Mouse (Mus musculus) kidney, embryonic 16.5 days (tissue): Measurements from ENCODE around the gene Adcy6. TPM values are rescaled to one million over a fixed set of nuclear protein-coding genes. Genes with fewer than 3 reads are reported as not detected.

Source experiments
- ATAC-seq: fragments of 200-750 bp; cut with Nextera tagmentation; 2 replicates; pipeline ENCODE4 v1.8.0; 2017; ENCODE audit warnings: moderate TSS enrichment; ENCODE audit not compliant: low FRiP score, low TSS enrichment
- H3K27ac ChIP-seq: fragments of 300-500 bp; sonication (generic); 2 replicates; pipeline ENCODE4 v1.5.1; 2014; ENCODE audit warnings: low read length
- H3K27me3 ChIP-seq: fragments of 300-500 bp; sonication (generic); 2 replicates; pipeline ENCODE4 v1.6.1; 2014; ENCODE audit warnings: low read length, control low read depth, mixed read lengths; ENCODE audit not compliant: insufficient read depth
- H3K36me3 ChIP-seq: fragments of 300-500 bp; sonication (generic); 2 replicates; pipeline ENCODE4 v1.6.1; 2014; ENCODE audit warnings: low read length, control low read depth, mixed read lengths; ENCODE audit not compliant: insufficient read depth
- H3K4me1 ChIP-seq: fragments of 300-500 bp; sonication (generic); 2 replicates; pipeline ENCODE4 v1.6.1; 2014; ENCODE audit warnings: low read length, control low read depth, mixed read lengths; ENCODE audit not compliant: insufficient read depth
- H3K4me2 ChIP-seq: fragments of 300-500 bp; sonication (generic); replicated peaks from 2 replicates; pipeline ENCODE4 v1.6.1; 2014; ENCODE audit warnings: low read depth, low read length
- H3K4me3 ChIP-seq: fragments of 300-500 bp; sonication (generic); 2 replicates; pipeline ENCODE4 v1.5.1; 2014; ENCODE audit warnings: mild to moderate bottlenecking, low read length
- H3K9ac ChIP-seq: fragments of 300-500 bp; sonication (generic); replicated peaks from 2 replicates; pipeline ENCODE4 v1.6.1; 2014; ENCODE audit warnings: low read length
- H3K9me3 ChIP-seq: fragments of 300-500 bp; sonication (generic); 2 replicates; pipeline ENCODE4 v1.6.1; 2016; ENCODE audit warnings: low read length, control low read depth
- WGBS: fragments of 180-500 bp; shearing (Covaris S2); extraction: QIAGEN DNeasy Blood & Tissue Kit; methylation state at CpG from one replicate; pipeline ENCODE4 v1.1.7; 2014; 5-methylcytosine and 5-hydroxymethylcytosine counted together
- polyA plus RNA-seq: library from polyadenylated mRNA; unstranded; fragments of >200 nt; fragmentation: Nextera tagmentation; extraction: Ambion mirVana; gene quantifications from 2 replicates; pipeline ENCODE4 v1.2.1, GENCODE M21; 2015

Adcy6 gene
- polyA plus RNA-seq, 1 experiment from 2014 or later: 26.0 TPM

DNA sequence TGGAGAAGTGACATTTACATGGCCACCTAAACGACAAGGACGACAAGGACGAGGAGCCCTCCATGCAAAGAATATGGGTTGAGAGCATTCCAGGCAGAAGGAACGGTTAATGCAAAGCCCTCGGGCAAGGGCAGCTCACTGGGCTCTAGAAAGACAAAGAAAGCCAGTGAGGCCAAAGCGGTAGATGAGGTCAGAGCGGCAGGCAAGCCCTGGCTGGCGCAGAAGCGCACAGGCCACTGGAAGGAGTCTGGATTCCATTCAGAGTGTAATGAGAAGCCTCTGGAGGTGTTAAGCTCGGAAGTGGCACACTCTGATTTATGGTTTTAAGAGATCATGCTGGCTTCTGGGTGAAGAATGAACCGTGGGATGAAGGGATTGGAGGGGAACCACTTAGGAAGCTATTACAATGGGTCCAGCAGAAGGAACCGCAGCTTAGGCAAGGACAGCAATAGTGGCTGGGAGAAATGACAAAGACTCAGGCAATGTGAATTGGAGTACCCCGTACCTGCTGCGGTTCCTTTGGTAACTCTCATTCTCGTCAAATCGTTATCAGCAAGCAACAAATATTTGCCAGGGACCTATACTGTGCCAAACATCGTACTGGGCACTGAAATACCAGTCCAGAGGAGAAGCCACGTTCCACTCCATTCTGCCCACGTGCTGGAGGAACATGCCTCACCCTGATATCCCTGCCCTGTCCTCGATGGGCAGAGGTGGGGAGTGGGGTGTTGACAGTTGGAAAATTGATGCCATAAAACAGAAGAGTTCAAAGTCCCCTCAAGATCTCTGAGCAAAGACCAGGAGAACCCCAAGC, 6.7 kb upstream of the Adcy6 start:
- Histone ChIP-seq H3K4me3 (no peak overlapping the region), H3K4me2 (peak overlapping the region; percentile 36), H3K36me3 (no peaks in the 10 kb centered on the region), H3K9me3 (no peaks in the 10 kb centered on the region), H3K9ac (0 out of 2 replicates have a peak overlapping the region, but pooled peaks have one; percentile 41), H3K27ac (no peak overlapping the region), H3K4me1 (peaks cover 14% of the 10 kb centered on the region), H3K27me3 (no peaks in the 10 kb centered on the region)
- 31% methylated on average over 20 of the region's 20 CpGs for WGBS
- 0 out of 2 replicates have a peak, but pooled peaks have one; percentile 28 for ATAC-seq

DNA sequence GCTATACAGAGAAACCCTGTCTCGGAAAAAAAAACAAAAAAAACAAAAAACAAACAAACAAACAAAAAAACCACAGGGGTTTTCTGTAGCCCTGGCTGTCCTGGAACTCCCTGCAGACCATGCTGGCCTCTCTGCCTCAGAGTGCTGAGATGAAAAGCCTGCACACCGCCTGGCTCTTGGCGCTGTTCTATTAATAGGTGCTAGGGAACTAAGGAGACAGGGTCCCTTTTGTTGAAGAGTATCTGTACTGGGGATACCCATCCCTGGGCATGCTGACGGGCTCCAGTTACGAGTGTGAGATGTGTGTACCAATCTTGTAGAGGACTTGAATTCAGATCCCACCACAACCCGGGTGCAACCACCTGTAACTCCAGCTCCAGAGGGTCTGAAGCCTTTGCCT, 5.9 kb upstream of the Adcy6 start:
- ATAC-seq: no peak
- WGBS: 78% methylated on average over 6 of the region's 6 CpGs
- Histone ChIP-seq H3K9me3 (no peaks in the 10 kb centered on the region), H3K4me2 (no peak overlapping the region), H3K27me3 (no peaks in the 10 kb centered on the region), H3K36me3 (no peaks in the 10 kb centered on the region), H3K27ac (no peak overlapping the region), H3K9ac (no peak overlapping the region), H3K4me1 (peaks cover 14% of the 10 kb centered on the region), H3K4me3 (no peak overlapping the region)

DNA sequence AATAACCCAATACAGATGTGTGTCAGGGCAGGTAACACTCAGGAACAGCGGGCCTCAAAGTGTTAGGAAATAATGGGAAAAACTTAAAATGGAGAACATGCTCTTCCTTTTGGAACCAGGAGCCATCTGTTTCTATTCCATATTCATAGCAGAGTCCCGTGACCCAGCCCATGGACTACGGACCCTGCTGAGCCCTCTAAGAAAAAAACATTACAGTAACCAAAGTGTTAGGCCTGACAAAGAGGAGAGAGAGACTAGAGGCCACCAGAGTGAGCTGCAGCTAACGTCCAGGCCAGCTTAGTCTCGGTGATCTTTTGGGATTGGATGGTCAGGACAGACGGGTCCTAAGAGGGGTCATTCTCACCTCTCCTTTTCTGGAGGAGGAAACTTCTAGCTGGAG, 5.1 kb upstream of the Adcy6 start:
- H3K4me3 ChIP-seq: no peak overlapping the region
- no peak for ATAC-seq
- no peaks in the 10 kb centered on the region for H3K9me3 ChIP-seq
- H3K36me3 ChIP-seq: no peaks in the 10 kb centered on the region
- no peak overlapping the region for H3K4me2 ChIP-seq
- no peak overlapping the region for H3K9ac ChIP-seq
- H3K4me1 ChIP-seq: peaks cover 21% of the 10 kb centered on the region
- WGBS: 55% methylated on average over 6 of the region's 6 CpGs
- no peaks in the 10 kb centered on the region for H3K27me3 ChIP-seq
- 0 out of 2 replicates have a peak overlapping the region, but pooled peaks have one; percentile 16 for H3K27ac ChIP-seq

DNA sequence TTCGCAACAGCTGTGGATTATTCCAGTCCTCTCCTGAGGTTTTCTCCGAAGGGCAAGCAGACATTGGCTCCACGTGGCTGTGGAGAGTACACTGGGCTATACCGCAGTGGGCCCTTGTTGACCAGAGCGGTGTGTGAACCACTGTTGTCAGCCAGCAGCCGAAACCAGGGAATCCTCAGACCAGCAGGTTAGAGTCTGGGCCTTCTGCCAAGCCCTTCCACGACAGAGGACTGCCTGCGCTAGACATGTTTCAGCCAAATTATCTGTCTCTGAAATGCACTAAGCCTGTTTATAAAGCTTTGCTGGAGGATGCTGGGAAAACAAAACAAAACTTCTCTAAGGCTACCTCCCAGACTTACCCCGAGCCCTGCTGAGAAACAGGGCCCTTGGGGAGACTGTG, 4.7 kb upstream of the Adcy6 start:
- 69% methylated on average over 9 of the region's 9 CpGs for WGBS
- H3K4me2 ChIP-seq: no peak overlapping the region
- no peak overlapping the region for H3K4me3 ChIP-seq
- H3K9ac ChIP-seq: no peak overlapping the region
- H3K27me3 ChIP-seq: no peaks in the 10 kb centered on the region
- no peaks in the 10 kb centered on the region for H3K9me3 ChIP-seq
- peaks cover 22% of the 10 kb centered on the region for H3K4me1 ChIP-seq
- no peaks in the 10 kb centered on the region for H3K36me3 ChIP-seq
- H3K27ac ChIP-seq: no peak overlapping the region
- ATAC-seq: no peak

DNA sequence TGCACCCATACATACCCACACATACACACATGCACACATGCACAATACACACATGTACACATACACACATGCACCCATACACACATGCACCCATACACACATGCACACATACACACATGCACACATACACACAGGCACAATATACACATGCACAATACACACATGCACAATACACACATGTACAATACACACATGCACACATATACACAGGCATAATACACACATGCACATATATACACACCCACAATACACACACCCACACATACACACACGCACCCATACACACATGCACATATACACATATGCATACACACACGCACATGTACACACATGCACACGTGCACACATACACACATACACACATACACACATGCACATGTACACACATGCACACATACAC, 2.4 kb upstream of the Adcy6 start:
- WGBS: 97% methylated on average over 3 of the region's 3 CpGs
- Histone ChIP-seq H3K27me3 (no peaks in the 10 kb centered on the region), H3K9me3 (no peaks in the 10 kb centered on the region), H3K4me1 (peaks cover 32% of the 10 kb centered on the region), H3K27ac (no peak overlapping the region), H3K4me2 (no peak overlapping the region), H3K9ac (no peak overlapping the region), H3K36me3 (no peaks in the 10 kb centered on the region), H3K4me3 (no peak overlapping the region)
- no peak for ATAC-seq

DNA sequence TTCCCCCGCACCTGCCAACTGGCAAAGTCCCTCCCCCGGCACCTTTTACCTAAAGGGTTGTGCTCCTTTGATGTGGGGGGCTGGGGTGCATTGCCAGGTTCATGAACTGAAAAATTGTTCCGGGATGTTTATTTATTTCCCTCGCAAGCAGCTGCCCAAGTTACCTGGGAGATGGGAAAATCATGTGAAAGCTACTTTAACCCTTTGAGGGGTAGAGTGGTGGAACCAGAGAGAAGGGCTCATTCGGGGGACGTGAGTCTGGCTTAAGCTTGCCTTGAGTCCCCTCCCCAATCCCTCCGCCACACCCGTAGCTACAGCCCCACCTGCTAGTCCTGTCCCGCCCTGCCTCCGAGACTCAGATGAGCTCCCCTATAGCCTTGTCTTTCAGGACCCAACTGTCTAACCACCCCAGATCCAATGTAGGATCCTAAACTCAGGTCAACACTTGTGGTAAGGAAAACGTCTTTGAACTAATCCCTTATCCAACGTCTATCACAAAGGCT, 306 bp upstream of the Adcy6 start:
- H3K9me3 ChIP-seq: no peaks in the 10 kb centered on the region
- peak overlapping the region; percentile 97 for H3K27ac ChIP-seq
- peaks cover 41% of the 10 kb centered on the region for H3K4me1 ChIP-seq
- H3K4me3 ChIP-seq: peak overlapping the region; percentile 79
- H3K4me2 ChIP-seq: peak overlapping the region; percentile 88
- ATAC-seq: peak; percentile 24
- 3% methylated on average over 12 of the region's 12 CpGs for WGBS
- H3K27me3 ChIP-seq: no peaks in the 10 kb centered on the region
- H3K36me3 ChIP-seq: no peaks in the 10 kb centered on the region
- peak overlapping the region; percentile 92 for H3K9ac ChIP-seq

DNA sequence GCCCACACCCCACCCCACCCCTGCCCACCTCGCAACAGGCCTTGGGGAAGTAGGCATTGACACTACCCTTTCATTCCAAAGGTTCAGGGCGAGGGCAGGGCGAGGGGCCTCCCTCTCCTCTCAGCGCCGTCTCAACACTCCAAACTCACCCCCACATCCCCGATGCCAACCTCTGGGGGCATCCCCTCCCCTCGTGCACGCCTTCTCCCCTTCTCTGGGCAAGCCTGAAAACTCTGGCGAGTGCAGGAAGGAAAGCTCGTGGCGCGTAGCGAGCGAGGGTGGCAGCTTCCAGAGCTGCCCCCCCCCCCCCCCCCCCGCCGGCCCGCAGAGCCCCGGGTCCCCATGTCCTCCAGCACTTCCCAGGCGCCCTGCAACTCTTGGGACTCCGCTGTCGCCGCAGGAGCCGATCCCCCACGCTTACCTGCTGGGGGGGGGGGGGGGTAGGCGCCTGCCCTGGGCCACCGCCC, 1.1 kb downstream of the Adcy6 start:
- H3K4me1 ChIP-seq: peaks cover 52% of the 10 kb centered on the region
- WGBS: 0% methylated on average over 8 of the region's 26 CpGs
- ATAC-seq: peak; percentile 9; the same call in 1 of the 2 replicates

DNA sequence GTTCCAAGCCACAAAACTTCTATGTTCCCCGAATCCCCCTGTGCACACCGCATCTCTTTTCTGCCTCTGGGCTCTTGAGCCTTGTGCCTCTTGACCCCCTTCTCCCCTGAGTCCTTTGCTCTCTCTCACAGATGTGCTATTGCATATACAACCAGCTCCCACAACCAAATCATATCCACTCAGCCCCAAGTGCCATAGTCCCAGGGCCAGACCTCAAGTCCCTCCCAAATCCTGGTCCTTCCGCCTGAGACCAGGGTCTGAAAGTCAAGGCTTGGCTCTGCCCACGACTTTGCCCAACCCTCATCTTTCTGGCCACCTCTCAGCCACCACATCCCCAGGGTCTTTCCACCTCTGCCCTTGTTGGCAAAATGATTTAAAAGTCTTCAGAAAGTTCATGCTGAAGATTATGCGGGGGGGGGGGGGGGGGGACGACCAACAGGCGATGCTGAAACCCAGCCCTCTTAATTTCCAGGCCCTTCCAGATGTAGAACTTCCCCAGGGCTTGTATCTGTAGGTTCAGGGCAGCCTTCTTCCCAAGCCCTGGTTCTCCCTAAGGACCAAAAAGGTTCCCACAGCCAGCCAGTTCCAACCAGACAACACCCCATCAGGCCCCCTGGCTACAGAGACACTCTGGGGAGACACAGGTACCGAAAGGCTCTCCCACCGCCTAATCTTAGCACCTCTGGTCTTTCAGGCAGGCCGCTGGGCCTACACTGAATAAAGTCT, 1.7 kb downstream of the Adcy6 start:
- H3K4me3 ChIP-seq: peak overlapping the region; percentile 79
- H3K27me3 ChIP-seq: no peaks in the 10 kb centered on the region
- H3K4me2 ChIP-seq: peak overlapping the region; percentile 88
- H3K9me3 ChIP-seq: no peaks in the 10 kb centered on the region
- peak overlapping the region; percentile 97 for H3K27ac ChIP-seq
- peaks cover 12% of the 10 kb centered on the region for H3K36me3 ChIP-seq
- no peak for ATAC-seq
- H3K4me1 ChIP-seq: peaks cover 58% of the 10 kb centered on the region
- peak overlapping the region; percentile 92 for H3K9ac ChIP-seq
- 11% methylated on average over 7 of the region's 10 CpGs for WGBS

More for the DNA sequence above, 1.1 kb downstream of the Adcy6 start:
- H3K4me3 ChIP-seq: peak overlapping the region; percentile 79
- H3K9ac ChIP-seq: peak overlapping the region; percentile 92
- H3K27me3 ChIP-seq: no peaks in the 10 kb centered on the region
- peak overlapping the region; percentile 88 for H3K4me2 ChIP-seq
- H3K9me3 ChIP-seq: no peaks in the 10 kb centered on the region
- H3K36me3 ChIP-seq: peaks cover 6% of the 10 kb centered on the region
- peak overlapping the region; percentile 97 for H3K27ac ChIP-seq

DNA sequence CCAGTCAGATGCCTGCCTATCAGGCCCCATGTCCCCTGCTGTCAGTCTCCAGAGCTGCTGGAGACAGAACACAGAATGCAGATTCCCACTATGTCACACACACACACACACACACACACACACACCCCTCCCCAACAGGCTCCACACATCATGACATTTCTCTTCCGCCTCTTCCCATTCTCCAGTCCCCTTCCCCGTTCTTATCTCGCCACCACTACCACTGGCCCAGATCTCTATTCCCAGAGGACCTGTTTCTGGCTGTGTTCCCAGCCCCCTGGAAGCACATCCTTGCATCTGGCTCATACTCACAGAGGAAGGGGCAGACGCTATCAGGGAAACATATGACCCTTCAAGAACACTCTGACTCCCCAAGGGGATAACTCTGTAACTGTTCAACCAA, 2.3 kb downstream of the Adcy6 start:
- Histone ChIP-seq H3K4me3 (peak overlapping the region; percentile 79), H3K36me3 (peaks cover 14% of the 10 kb centered on the region), H3K27ac (peak overlapping the region; percentile 97), H3K4me1 (peaks cover 65% of the 10 kb centered on the region), H3K9me3 (no peaks in the 10 kb centered on the region), H3K9ac (peak overlapping the region; percentile 92), H3K27me3 (no peaks in the 10 kb centered on the region), H3K4me2 (peak overlapping the region; percentile 88)
- WGBS: 25% methylated on average over 4 of the region's 4 CpGs
- 0 out of 2 replicates have a peak, but pooled peaks have one; percentile 7 for ATAC-seq
